Mouse (Mus musculus): Measurements from ENCODE around the gene Inpp5d. TPM values are rescaled to one million over a fixed set of nuclear protein-coding genes. Genes with fewer than 3 reads are reported as not detected.

The Inpp5d gene
- polyA plus RNA-seq, 1 experiment from 2014 or later, result 4.4 TPM

- Histone ChIP-seq H3K9me3 (replicated peaks) (no peaks in the 10 kb centered on the region), H3K4me3 (no peak overlapping the region), H3K9ac (no peak overlapping the region), H3K27ac (no peak overlapping the region), H3K36me3 (no peaks in the 10 kb centered on the region), H3K4me1 (replicated peaks) (no peaks in the 10 kb centered on the region), H3K4me2 (no peak overlapping the region), H3K27me3 (no peaks in the 10 kb centered on the region)
- WGBS, result 76% methylated on average over 7 of the region's 7 CpGs
- ATAC-seq (replicated peaks; ENCODE audit: insufficient number of reproducible peaks, insufficient read depth, low FRiP score, low read depth), result no peak
Measured at GRCm38 (mm10) chr1:87709661-87710270, 89.7 kb downstream of the Inpp5d start.

- Histone ChIP-seq H3K36me3 (no peaks in the 10 kb centered on the region), H3K4me1 (replicated peaks) (no peaks in the 10 kb centered on the region), H3K9me3 (replicated peaks) (no peaks in the 10 kb centered on the region), H3K27ac (no peak overlapping the region), H3K27me3 (no peaks in the 10 kb centered on the region), H3K4me3 (no peak overlapping the region), H3K9ac (no peak overlapping the region), H3K4me2 (no peak overlapping the region)
- ATAC-seq (replicated peaks; ENCODE audit: insufficient number of reproducible peaks, insufficient read depth, low FRiP score, low read depth), result no peak
- WGBS, result 62% methylated on average over 10 of the region's 10 CpGs
Measured at GRCm38 (mm10) chr1:87711938-87712613, 92.0 kb downstream of the Inpp5d start.

- Histone ChIP-seq H3K27me3 (no peaks in the 10 kb centered on the region), H3K4me3 (no peak overlapping the region), H3K4me2 (no peak overlapping the region), H3K27ac (no peak overlapping the region), H3K4me1 (replicated peaks) (no peaks in the 10 kb centered on the region), H3K9me3 (replicated peaks) (no peaks in the 10 kb centered on the region), H3K36me3 (no peaks in the 10 kb centered on the region), H3K9ac (no peak overlapping the region)
- no peak for ATAC-seq (replicated peaks; ENCODE audit: insufficient number of reproducible peaks, insufficient read depth, low FRiP score, low read depth)
- 74% methylated on average over 1 of the region's 1 CpGs for WGBS
Measured at GRCm38 (mm10) chr1:87712614-87712971, 92.5 kb downstream of the Inpp5d start.

GRCm38 (mm10) chr1:87721382-87721781 is 101.3 kb downstream of the Inpp5d start:
- no peaks in the 10 kb centered on the region for H3K27me3 ChIP-seq
- H3K4me2 ChIP-seq, result no peak overlapping the region
- no peak for ATAC-seq (replicated peaks; ENCODE audit: insufficient number of reproducible peaks, insufficient read depth, low FRiP score, low read depth)
- no peaks in the 10 kb centered on the region for H3K9me3 ChIP-seq (replicated peaks)
- H3K4me1 ChIP-seq (replicated peaks), result no peaks in the 10 kb centered on the region
- no peak overlapping the region for H3K27ac ChIP-seq
- H3K4me3 ChIP-seq, result no peak overlapping the region
- no peak overlapping the region for H3K9ac ChIP-seq
- 23% methylated on average over 8 of the region's 8 CpGs for WGBS
- H3K36me3 ChIP-seq, result no peaks in the 10 kb centered on the region

- no peaks in the 10 kb centered on the region for H3K4me1 ChIP-seq (replicated peaks)
- no peak overlapping the region for H3K9ac ChIP-seq
- H3K27me3 ChIP-seq, result no peaks in the 10 kb centered on the region
- H3K9me3 ChIP-seq (replicated peaks), result no peaks in the 10 kb centered on the region
- 23% methylated on average over 2 of the region's 2 CpGs for WGBS
- no peaks in the 10 kb centered on the region for H3K36me3 ChIP-seq
- ATAC-seq (replicated peaks; ENCODE audit: insufficient number of reproducible peaks, insufficient read depth, low FRiP score, low read depth), result no peak
- H3K4me2 ChIP-seq, result no peak overlapping the region
- H3K4me3 ChIP-seq, result no peak overlapping the region
- H3K27ac ChIP-seq, result no peak overlapping the region
Measured at GRCm38 (mm10) chr1:87722081-87722480, 102.0 kb downstream of the Inpp5d start.

GRCm38 (mm10) chr1:87723351-87723750 is 103.2 kb downstream of the Inpp5d start:
- H3K4me3 ChIP-seq, result no peak overlapping the region
- no peaks in the 10 kb centered on the region for H3K4me1 ChIP-seq (replicated peaks)
- 73% methylated on average over 4 of the region's 4 CpGs for WGBS
- ATAC-seq (replicated peaks; ENCODE audit: insufficient number of reproducible peaks, insufficient read depth, low FRiP score, low read depth), result no peak
- no peak overlapping the region for H3K9ac ChIP-seq
- no peaks in the 10 kb centered on the region for H3K27me3 ChIP-seq
- H3K36me3 ChIP-seq, result no peaks in the 10 kb centered on the region
- H3K4me2 ChIP-seq, result no peak overlapping the region
- no peaks in the 10 kb centered on the region for H3K9me3 ChIP-seq (replicated peaks)
- no peak overlapping the region for H3K27ac ChIP-seq

GRCm38 (mm10) chr1:87729070-87729469 is 109.0 kb downstream of the Inpp5d start:
- 72% methylated on average over 2 of the region's 2 CpGs for WGBS
- no peak for ATAC-seq (replicated peaks; ENCODE audit: insufficient number of reproducible peaks, insufficient read depth, low FRiP score, low read depth)
- Histone ChIP-seq H3K9ac (no peak overlapping the region), H3K4me1 (replicated peaks) (no peaks in the 10 kb centered on the region), H3K4me2 (no peak overlapping the region), H3K9me3 (replicated peaks) (no peaks in the 10 kb centered on the region), H3K27ac (no peak overlapping the region), H3K4me3 (no peak overlapping the region), H3K27me3 (no peaks in the 10 kb centered on the region), H3K36me3 (no peaks in the 10 kb centered on the region)

GRCm38 (mm10) chr1:87729850-87730249 is 109.7 kb downstream of the Inpp5d start:
- no peaks in the 10 kb centered on the region for H3K9me3 ChIP-seq (replicated peaks)
- no peaks in the 10 kb centered on the region for H3K36me3 ChIP-seq
- ATAC-seq (replicated peaks; ENCODE audit: insufficient number of reproducible peaks, insufficient read depth, low FRiP score, low read depth), result no peak
- no peaks in the 10 kb centered on the region for H3K27me3 ChIP-seq
- 77% methylated on average over 6 of the region's 6 CpGs for WGBS
- H3K4me3 ChIP-seq, result no peak overlapping the region
- no peaks in the 10 kb centered on the region for H3K4me1 ChIP-seq (replicated peaks)
- no peak overlapping the region for H3K27ac ChIP-seq
- H3K4me2 ChIP-seq, result no peak overlapping the region
- no peak overlapping the region for H3K9ac ChIP-seq

- H3K9me3 ChIP-seq (replicated peaks), result no peaks in the 10 kb centered on the region
- H3K27me3 ChIP-seq, result no peaks in the 10 kb centered on the region
- H3K36me3 ChIP-seq, result no peaks in the 10 kb centered on the region
- WGBS, result 74% methylated on average over 7 of the region's 7 CpGs
- H3K4me3 ChIP-seq, result no peak overlapping the region
- no peak overlapping the region for H3K4me2 ChIP-seq
- ATAC-seq (replicated peaks; ENCODE audit: insufficient number of reproducible peaks, insufficient read depth, low FRiP score, low read depth), result no peak
- H3K4me1 ChIP-seq (replicated peaks), result no peaks in the 10 kb centered on the region
- no peak overlapping the region for H3K27ac ChIP-seq
- no peak overlapping the region for H3K9ac ChIP-seq
Measured at GRCm38 (mm10) chr1:87730271-87730670, 110.2 kb downstream of the Inpp5d start.

GRCm38 (mm10) chr1:87733212-87733611 is 113.1 kb downstream of the Inpp5d start:
- no peak overlapping the region for H3K9ac ChIP-seq
- H3K4me1 ChIP-seq (replicated peaks), result no peaks in the 10 kb centered on the region
- H3K4me2 ChIP-seq, result no peak overlapping the region
- H3K36me3 ChIP-seq, result no peaks in the 10 kb centered on the region
- no peak overlapping the region for H3K4me3 ChIP-seq
- ATAC-seq (replicated peaks; ENCODE audit: insufficient number of reproducible peaks, insufficient read depth, low FRiP score, low read depth), result no peak
- no peaks in the 10 kb centered on the region for H3K27me3 ChIP-seq
- no peak overlapping the region for H3K27ac ChIP-seq
- no peaks in the 10 kb centered on the region for H3K9me3 ChIP-seq (replicated peaks)
- WGBS, result 70% methylated on average over 5 of the region's 5 CpGs

GRCm38 (mm10) chr1:87734153-87734552 is 114.0 kb downstream of the Inpp5d start:
- Histone ChIP-seq H3K27ac (no peak overlapping the region), H3K36me3 (no peaks in the 10 kb centered on the region), H3K9ac (no peak overlapping the region), H3K27me3 (no peaks in the 10 kb centered on the region), H3K4me1 (replicated peaks) (no peaks in the 10 kb centered on the region), H3K4me3 (no peak overlapping the region), H3K4me2 (no peak overlapping the region), H3K9me3 (replicated peaks) (no peaks in the 10 kb centered on the region)
- 69% methylated on average over 3 of the region's 3 CpGs for WGBS
- ATAC-seq (replicated peaks; ENCODE audit: insufficient number of reproducible peaks, insufficient read depth, low FRiP score, low read depth), result no peak
